Mouse (Mus musculus): ENCODE results near the gene H2-D1. TPM values are rescaled to one million over a fixed set of nuclear protein-coding genes. Genes with fewer than 3 reads are reported as not detected.
"Not testable (repeated sequence)": the region's sequence is repeated elsewhere in the genome, so short reads cannot be mapped to it uniquely, and the experiment has no call there.

The H2-D1 gene
- polyA plus RNA-seq, 1 experiment, result 174 TPM

GRCm38 (mm10) chr17:35280276-35280675, 17.7 kb downstream of the H2-D1 start:
- H3K27me3 ChIP-seq (ENCODE audit: control insufficient read depth, insufficient read depth, low read length), result no peaks in the 10 kb centered on the region
- H3K27ac ChIP-seq (ENCODE audit: insufficient read depth, low read length), result no peak overlapping the region
- no peak for DNase-seq
- H3K4me1 ChIP-seq (ENCODE audit: control insufficient read depth, insufficient read depth, low read length), result no peaks in the 10 kb centered on the region
- WGBS, result 74% methylated on average over 3 of the region's 3 CpGs
- no peak overlapping the region for H3K4me3 ChIP-seq (replicated peaks; ENCODE audit: insufficient read depth, low read depth, low read length)
- TF ChIP-seq POLR2A (IDR thresholded peaks at IDR 0.05; ENCODE audit: borderline replicate concordance, insufficient read depth, low read length) (no peak), CTCF (IDR thresholded peaks at IDR 0.05; ENCODE audit: borderline replicate concordance, insufficient read depth, low read depth, low read length) (no peak)

DNA sequence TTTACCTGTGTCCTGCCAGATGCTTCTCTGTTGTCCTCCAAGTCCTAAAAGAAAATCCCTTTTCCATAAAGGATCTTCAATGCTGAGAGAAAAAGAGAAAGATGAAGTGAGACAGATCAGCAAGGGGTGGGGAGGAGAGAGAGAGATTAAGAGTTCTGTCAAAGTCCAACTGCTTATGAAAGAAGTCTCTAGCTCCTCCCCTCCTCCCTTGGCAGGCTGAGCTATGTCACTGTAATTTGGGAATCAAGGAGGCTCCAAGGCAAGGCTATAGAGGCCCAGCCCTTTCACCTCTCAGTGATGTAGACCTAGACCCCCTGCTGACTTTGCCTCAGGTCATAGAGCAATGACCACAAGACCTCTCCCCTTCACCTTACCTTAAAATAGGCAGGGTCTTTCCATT, 22.9 kb downstream of the H2-D1 start:
- no peak overlapping the region for H3K4me3 ChIP-seq (replicated peaks; ENCODE audit: insufficient read depth, low read depth, low read length)
- TF ChIP-seq CTCF (IDR thresholded peaks at IDR 0.05; ENCODE audit: borderline replicate concordance, insufficient read depth, low read depth, low read length), result no peak
- no peak for TF ChIP-seq POLR2A (IDR thresholded peaks at IDR 0.05; ENCODE audit: borderline replicate concordance, insufficient read depth, low read length)

DNA sequence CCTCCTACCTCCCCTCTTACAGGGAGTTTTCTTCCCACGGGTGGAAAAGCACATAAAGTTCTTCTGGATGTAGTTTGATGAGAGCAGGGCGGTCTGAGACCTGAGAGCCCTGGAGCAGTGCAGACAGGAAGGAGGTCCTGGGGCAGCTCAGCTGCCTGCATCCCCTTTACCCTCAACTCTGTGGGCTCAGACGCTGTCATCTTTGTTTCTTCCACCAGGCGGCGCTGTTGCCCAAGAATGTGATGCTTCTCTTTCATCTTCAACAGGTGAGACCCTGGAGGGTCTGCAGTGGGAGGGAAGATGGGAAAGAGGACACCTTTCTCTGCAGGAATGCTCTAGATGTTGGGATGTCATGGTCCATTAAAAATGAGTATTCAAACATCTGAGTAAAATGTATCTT, 33.3 kb downstream of the H2-D1 start:
- 6% methylated on average over 5 of the region's 5 CpGs for WGBS
- H3K27ac ChIP-seq (ENCODE audit: insufficient read depth, low read length); H3K4me1 ChIP-seq (ENCODE audit: control insufficient read depth, insufficient read depth, low read length); H3K27me3 ChIP-seq (ENCODE audit: control insufficient read depth, insufficient read depth, low read length); H3K4me3 ChIP-seq (replicated peaks; ENCODE audit: insufficient read depth, low read depth, low read length): not testable (repeated sequence)
- peak in 1 of 2 experiments; percentile 43 for DNase-seq
- TF ChIP-seq CTCF (IDR thresholded peaks at IDR 0.05; ENCODE audit: borderline replicate concordance, insufficient read depth, low read depth, low read length), result peak; percentile 52

More for the DNA sequence above, 22.9 kb downstream of the H2-D1 start:
- Histone ChIP-seq H3K27ac (ENCODE audit: insufficient read depth, low read length) (no peak overlapping the region), H3K27me3 (ENCODE audit: control insufficient read depth, insufficient read depth, low read length) (no peaks in the 10 kb centered on the region), H3K4me1 (ENCODE audit: control insufficient read depth, insufficient read depth, low read length) (no peaks in the 10 kb centered on the region)
- DNase-seq, result no peak

- DNase-seq; H3K4me1 ChIP-seq (ENCODE audit: control insufficient read depth, insufficient read depth, low read length); H3K4me3 ChIP-seq (replicated peaks; ENCODE audit: insufficient read depth, low read depth, low read length); H3K27ac ChIP-seq (ENCODE audit: insufficient read depth, low read length); H3K27me3 ChIP-seq (ENCODE audit: control insufficient read depth, insufficient read depth, low read length): not testable (repeated sequence)
- 83% methylated on average over 7 of the region's 7 CpGs for WGBS
These were observed 37.9 kb downstream of the H2-D1 start for GRCm38 (mm10) chr17:35300261-35300945.

DNA sequence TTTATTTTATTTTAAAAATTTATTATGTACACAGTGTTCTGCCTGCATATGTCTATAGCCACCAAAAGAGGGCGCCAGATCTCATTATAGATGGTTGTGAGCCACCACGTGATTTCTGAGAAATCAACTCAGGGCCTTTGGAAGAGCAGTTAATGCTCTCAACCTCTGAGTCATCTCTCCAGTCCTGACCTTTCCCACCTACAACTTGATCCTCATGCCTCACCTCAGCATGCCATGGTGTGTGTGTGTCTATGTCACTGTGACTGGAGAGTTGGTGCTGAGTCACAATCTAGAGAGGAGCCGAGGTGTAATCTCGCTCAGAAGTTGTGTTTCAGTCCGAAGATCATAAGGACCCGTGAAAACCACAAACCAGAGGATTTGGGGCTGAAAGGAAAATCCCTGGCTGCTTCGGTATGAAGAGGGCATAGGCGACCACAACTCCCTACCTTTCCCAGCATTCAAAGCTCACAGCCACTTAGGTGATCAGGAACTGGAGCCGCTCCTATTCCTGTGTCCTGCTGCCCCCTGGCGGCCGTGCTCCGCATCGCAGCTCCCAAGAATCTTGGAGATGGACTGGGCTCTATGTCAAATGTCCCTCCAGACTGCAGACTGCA, 39.2 kb downstream of the H2-D1 start:
- peak; percentile 79 for TF ChIP-seq CTCF (IDR thresholded peaks at IDR 0.05; ENCODE audit: borderline replicate concordance, insufficient read depth, low read depth, low read length)
- no peak for TF ChIP-seq POLR2A (IDR thresholded peaks at IDR 0.05; ENCODE audit: borderline replicate concordance, insufficient read depth, low read length)
- Histone ChIP-seq H3K4me1 (ENCODE audit: control insufficient read depth, insufficient read depth, low read length) (no peaks in the 10 kb centered on the region), H3K4me3 (replicated peaks; ENCODE audit: insufficient read depth, low read depth, low read length) (no peak overlapping the region), H3K27ac (ENCODE audit: insufficient read depth, low read length) (no peak overlapping the region), H3K27me3 (ENCODE audit: control insufficient read depth, insufficient read depth, low read length) (no peaks in the 10 kb centered on the region)
- 20% methylated on average over 13 of the region's 13 CpGs for WGBS
- DNase-seq, result peak; percentile 70 to 86

- 77% methylated on average over 2 of the region's 2 CpGs for WGBS
- Histone ChIP-seq H3K4me1 (ENCODE audit: control insufficient read depth, insufficient read depth, low read length) (no peaks in the 10 kb centered on the region), H3K4me3 (replicated peaks; ENCODE audit: insufficient read depth, low read depth, low read length) (no peak overlapping the region), H3K27me3 (ENCODE audit: control insufficient read depth, insufficient read depth, low read length) (no peaks in the 10 kb centered on the region), H3K27ac (ENCODE audit: insufficient read depth, low read length) (no peak overlapping the region)
- no peak for DNase-seq
- TF ChIP-seq POLR2A (IDR thresholded peaks at IDR 0.05; ENCODE audit: borderline replicate concordance, insufficient read depth, low read length), result no peak
These were observed 40.7 kb downstream of the H2-D1 start for GRCm38 (mm10) chr17:35303271-35303670.

DNA sequence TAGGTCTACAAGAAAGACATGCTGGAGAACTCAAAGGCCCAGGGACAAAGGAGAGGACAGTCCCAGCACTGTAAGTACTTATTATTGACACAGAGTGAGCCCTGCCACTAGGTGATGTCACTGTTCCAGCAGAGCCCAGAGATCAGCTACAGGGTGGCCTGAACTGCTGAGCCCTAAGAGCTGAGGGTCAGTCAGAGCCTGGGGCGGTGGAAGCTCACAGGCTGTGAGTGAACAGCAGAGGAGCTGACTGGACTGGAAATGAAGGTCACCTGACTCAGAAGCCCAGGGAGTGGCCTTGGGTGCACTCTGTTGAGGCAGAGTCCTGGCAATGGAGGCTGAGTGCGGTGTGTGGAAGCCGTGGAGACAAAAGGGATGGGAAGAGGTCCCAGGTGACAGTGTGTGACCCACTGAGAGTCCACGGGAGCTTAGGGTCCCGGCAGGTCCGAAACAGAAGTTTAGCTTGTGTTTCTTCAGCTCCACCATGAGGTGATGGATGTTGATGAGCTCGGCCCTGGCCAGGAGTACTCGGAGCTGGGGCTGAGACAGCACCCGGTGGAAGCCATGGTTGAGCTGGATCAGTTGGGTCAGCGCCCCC, 41.3 kb downstream of the H2-D1 start:
- H3K27me3 ChIP-seq (ENCODE audit: control insufficient read depth, insufficient read depth, low read length), result no peaks in the 10 kb centered on the region
- no peak overlapping the region for H3K27ac ChIP-seq (ENCODE audit: insufficient read depth, low read length)
- no peak for DNase-seq
- no peak overlapping the region for H3K4me3 ChIP-seq (replicated peaks; ENCODE audit: insufficient read depth, low read depth, low read length)
- no peak for TF ChIP-seq CTCF (IDR thresholded peaks at IDR 0.05; ENCODE audit: borderline replicate concordance, insufficient read depth, low read depth, low read length)
- TF ChIP-seq POLR2A (IDR thresholded peaks at IDR 0.05; ENCODE audit: borderline replicate concordance, insufficient read depth, low read length), result no peak
- H3K4me1 ChIP-seq (ENCODE audit: control insufficient read depth, insufficient read depth, low read length), result no peaks in the 10 kb centered on the region
- 80% methylated on average over 10 of the region's 10 CpGs for WGBS

DNA sequence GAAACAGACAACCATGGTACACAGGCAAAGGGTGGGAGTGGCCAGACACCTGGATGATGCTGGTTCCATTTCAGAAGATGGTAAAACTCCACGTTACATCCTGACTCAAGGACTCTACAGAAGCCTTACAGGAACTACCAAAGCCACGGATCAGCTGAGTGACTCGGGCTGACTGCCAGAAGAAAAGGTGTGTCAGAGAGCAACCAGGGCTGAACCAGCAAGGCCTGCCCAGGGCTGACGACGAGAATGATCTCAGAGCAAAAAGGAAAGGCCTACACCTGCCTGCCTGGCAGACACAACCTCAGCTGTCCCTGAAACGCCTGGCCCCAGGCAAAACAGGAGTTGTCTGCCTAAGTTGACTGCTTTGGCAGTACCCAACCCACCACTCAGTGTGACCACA, 41.9 kb downstream of the H2-D1 start:
- Histone ChIP-seq H3K27me3 (ENCODE audit: control insufficient read depth, insufficient read depth, low read length) (no peaks in the 10 kb centered on the region), H3K4me1 (ENCODE audit: control insufficient read depth, insufficient read depth, low read length) (no peaks in the 10 kb centered on the region), H3K4me3 (replicated peaks; ENCODE audit: insufficient read depth, low read depth, low read length) (no peak overlapping the region), H3K27ac (ENCODE audit: insufficient read depth, low read length) (no peak overlapping the region)
- WGBS, result 67% methylated on average over 6 of the region's 6 CpGs
- no peak for TF ChIP-seq POLR2A (IDR thresholded peaks at IDR 0.05; ENCODE audit: borderline replicate concordance, insufficient read depth, low read length)
- no peak for TF ChIP-seq CTCF (IDR thresholded peaks at IDR 0.05; ENCODE audit: borderline replicate concordance, insufficient read depth, low read depth, low read length)
- no peak for DNase-seq

- not testable (repeated sequence) for DNase-seq; H3K4me1 ChIP-seq (ENCODE audit: control insufficient read depth, insufficient read depth, low read length); H3K27ac ChIP-seq (ENCODE audit: insufficient read depth, low read length); H3K27me3 ChIP-seq (ENCODE audit: control insufficient read depth, insufficient read depth, low read length); H3K4me3 ChIP-seq (replicated peaks; ENCODE audit: insufficient read depth, low read depth, low read length)
- 86% methylated on average over 8 of the region's 8 CpGs for WGBS
These were observed 42.4 kb downstream of the H2-D1 start for GRCm38 (mm10) chr17:35304921-35305320.

All from cerebellum, adult 2 months (tissue).